Mouse (Mus musculus) MEL (cell line): ENCODE data around the gene Gm28557. TPM values are rescaled to one million over a fixed set of nuclear protein-coding genes. Genes with fewer than 3 reads are reported as not detected.

Source experiments
- DNase-seq: peaks from one replicate; pipeline ENCODE4 v3.0.0; 2011; ENCODE audit warnings: low read depth, low spot score
- H3K27ac ChIP-seq: 2 replicates; pipeline ENCODE4 v1.5.1; 2012; ENCODE audit warnings: low read depth, mild to moderate bottlenecking, control low read depth, low read length, moderate library complexity; ENCODE audit not compliant: control insufficient read depth
- H3K27me3 ChIP-seq, 2 experiments: fragments of 150-350 bp in 1 of 2; sonication (generic) in 1 of 2; 2 replicates each; pipeline ENCODE4 v1.6.1; 2012; ENCODE audit warnings: low read length in 2 of 2, mild to moderate bottlenecking in 2 of 2, improper control_type of control experiment in 1 of 2, moderate library complexity in 1 of 2; ENCODE audit not compliant: insufficient read depth in 2 of 2, control insufficient read depth in 1 of 2
- H3K36me3 ChIP-seq, 2 experiments: 2 replicates each; pipeline ENCODE4 v1.6.1; 2012 to 2014; ENCODE audit warnings: low read length in 2 of 2, improper control_type of control experiment in 1 of 2, inconsistent platforms in 1 of 2, mild to moderate bottlenecking in 1 of 2; ENCODE audit not compliant: insufficient read depth in 2 of 2, control insufficient read depth in 1 of 2
- H3K4me1 ChIP-seq, 2 experiments: fragments of 150-350 bp in 1 of 2; sonication (generic) in 1 of 2; 2 replicates each; pipeline ENCODE4 v1.6.1; 2012; ENCODE audit warnings: low read length in 2 of 2, improper control_type of control experiment in 1 of 2, mild to moderate bottlenecking in 1 of 2; ENCODE audit not compliant: insufficient read depth in 2 of 2, control insufficient read depth in 1 of 2
- H3K4me3 ChIP-seq, 2 experiments: fragments of 150-350 bp in 1 of 2; sonication (generic) in 1 of 2; 2 replicates each; pipeline ENCODE4 v1.5.1; 2012; ENCODE audit warnings: low read depth in 2 of 2, low read length in 2 of 2, mild to moderate bottlenecking in 2 of 2, moderate library complexity in 2 of 2, control low read depth in 1 of 2, improper control_type of control experiment in 1 of 2; ENCODE audit not compliant: control insufficient read depth in 1 of 2, insufficient read depth in 1 of 2
- H3K79me2 ChIP-seq: 2 replicates; pipeline ENCODE4 v1.6.1; 2012; ENCODE audit warnings: mild to moderate bottlenecking, low read length, moderate library complexity; ENCODE audit not compliant: control insufficient read depth, poor library complexity, insufficient read depth
- H3K9ac ChIP-seq: 2 replicates; pipeline ENCODE4 v1.6.1; 2012; ENCODE audit warnings: low read depth, mild to moderate bottlenecking, control low read depth, low read length, moderate library complexity; ENCODE audit not compliant: control insufficient read depth, poor library complexity, severe bottlenecking
- H3K9me3 ChIP-seq: fragments of 150-350 bp; sonication (generic); replicated peaks from 2 replicates; pipeline ENCODE4 v1.6.1; 2012; ENCODE audit warnings: mild to moderate bottlenecking, low read length, improper control_type of control experiment, moderate library complexity; ENCODE audit not compliant: insufficient read depth
- BHLHE40 ChIP-seq: IDR thresholded peaks from 2 replicates; pipeline ENCODE4 v1.6.1; 2012; ENCODE audit warnings: low read depth, mild to moderate bottlenecking, inconsistent platforms, low read length, improper control_type of control experiment, borderline replicate concordance
- CHD1 ChIP-seq: IDR thresholded peaks from 2 replicates; pipeline ENCODE4 v1.6.1; 2012; ENCODE audit warnings: low read depth, mild to moderate bottlenecking, inconsistent platforms, low read length, improper control_type of control experiment
- CHD2 ChIP-seq: IDR thresholded peaks from 2 replicates; pipeline ENCODE4 v1.6.1; 2011; ENCODE audit warnings: low read length, improper control_type of control experiment
- CTCF ChIP-seq, 3 experiments: IDR thresholded peaks in 2 of 3; conservative IDR thresholded peaks in 1 of 3; 2 replicates each; pipeline ENCODE4 v1.5.1; 2011 to 2012; ENCODE audit warnings: low read length in 3 of 3, low read depth in 2 of 3, mild to moderate bottlenecking in 2 of 3, improper control_type of control experiment in 1 of 3, inconsistent platforms in 1 of 3, mixed read lengths in 1 of 3, moderate library complexity in 1 of 3; ENCODE audit not compliant: control insufficient read depth in 1 of 3, insufficient read depth in 1 of 3, poor library complexity in 1 of 3, severe bottlenecking in 1 of 3
- ELF1 ChIP-seq: IDR thresholded peaks from 2 replicates; pipeline ENCODE4 v1.6.1; 2014; ENCODE audit warnings: low read depth, mild to moderate bottlenecking, inconsistent platforms, low read length, improper control_type of control experiment, moderate library complexity
- GATA1 ChIP-seq: IDR thresholded peaks from 2 replicates; pipeline ENCODE4 v1.6.1; 2011; ENCODE audit warnings: low read depth, low read length, improper control_type of control experiment
- HCFC1 ChIP-seq: IDR thresholded peaks from 2 replicates; pipeline ENCODE4 v1.6.1; 2012; ENCODE audit warnings: low read depth, mild to moderate bottlenecking, inconsistent platforms, low read length, improper control_type of control experiment, moderate library complexity
- JUND ChIP-seq: IDR thresholded peaks from 2 replicates; pipeline ENCODE4 v1.6.1; 2011; ENCODE audit warnings: low read depth, mild to moderate bottlenecking, improper control_type of control experiment, low read length
- MAX ChIP-seq: IDR thresholded peaks from 2 replicates; pipeline ENCODE4 v1.6.1; 2011; ENCODE audit warnings: low read length, improper control_type of control experiment
- MYB ChIP-seq: IDR thresholded peaks from 2 replicates; pipeline ENCODE4 v1.6.1; 2011; ENCODE audit warnings: mild to moderate bottlenecking, low read depth, low read length, improper control_type of control experiment
- NELFE ChIP-seq: IDR thresholded peaks from 2 replicates; pipeline ENCODE4 v1.6.1; 2011; ENCODE audit warnings: low read depth, low read length, improper control_type of control experiment
- POLR2AphosphoS5 ChIP-seq: IDR thresholded peaks from 2 replicates; pipeline ENCODE4 v1.6.1; 2012; ENCODE audit warnings: low read depth, borderline replicate concordance, mild to moderate bottlenecking, inconsistent platforms, low read length, moderate library complexity, mixed read lengths
- RAD21 ChIP-seq: IDR thresholded peaks from 2 replicates; pipeline ENCODE4 v1.6.1; 2011; ENCODE audit warnings: mild to moderate bottlenecking, low read depth, low read length, improper control_type of control experiment
- RCOR1 ChIP-seq: IDR thresholded peaks from 2 replicates; pipeline ENCODE4 v1.6.1; 2012; ENCODE audit warnings: low read depth, mild to moderate bottlenecking, inconsistent platforms, low read length, improper control_type of control experiment
- SIN3A ChIP-seq: IDR thresholded peaks from 2 replicates; pipeline ENCODE4 v1.6.1; 2012; ENCODE audit warnings: low read length, improper control_type of control experiment, inconsistent platforms
- TBP ChIP-seq: IDR thresholded peaks from 2 replicates; pipeline ENCODE4 v1.8.0; 2011; ENCODE audit warnings: low read depth, low read length, improper control_type of control experiment
- TCF12 ChIP-seq: IDR thresholded peaks from 2 replicates; pipeline ENCODE4 v1.6.1; 2014; ENCODE audit warnings: low read depth, mild to moderate bottlenecking, inconsistent platforms, low read length, improper control_type of control experiment, moderate library complexity
- ZMIZ1 ChIP-seq: IDR thresholded peaks from 2 replicates; pipeline ENCODE4 v1.6.1; 2012; ENCODE audit warnings: low read depth, mild to moderate bottlenecking, inconsistent platforms, low read length, improper control_type of control experiment, moderate library complexity
- polyA plus RNA-seq, 2 experiments: library from polyadenylated mRNA; stranded (reverse) in 1 of 2; unstranded in 1 of 2; fragments of >175 nt in 1 of 2; fragments of >200 nt in 1 of 2; gene quantifications; 2 replicates each; pipeline versions ENCODE4 v1.2.1 to v1.2.4; 2012; ENCODE audit warnings: low replicate concordance in 2 of 2, low read depth in 1 of 2; ENCODE audit not compliant: insufficient read length in 2 of 2, insufficient read depth in 1 of 2, missing spikeins in 1 of 2
- total RNA-seq: library from RNA; depleted of rRNA; stranded (reverse); fragments of 300-350 nt; gene quantifications from 2 replicates; pipeline ENCODE4 v1.2.3, GENCODE M21; 2012; rRNA removed

The Gm28557 gene
- total and polyA plus RNA-seq, 3 experiments, result 2.1 to 2.9 TPM; not detected in 1

DNA sequence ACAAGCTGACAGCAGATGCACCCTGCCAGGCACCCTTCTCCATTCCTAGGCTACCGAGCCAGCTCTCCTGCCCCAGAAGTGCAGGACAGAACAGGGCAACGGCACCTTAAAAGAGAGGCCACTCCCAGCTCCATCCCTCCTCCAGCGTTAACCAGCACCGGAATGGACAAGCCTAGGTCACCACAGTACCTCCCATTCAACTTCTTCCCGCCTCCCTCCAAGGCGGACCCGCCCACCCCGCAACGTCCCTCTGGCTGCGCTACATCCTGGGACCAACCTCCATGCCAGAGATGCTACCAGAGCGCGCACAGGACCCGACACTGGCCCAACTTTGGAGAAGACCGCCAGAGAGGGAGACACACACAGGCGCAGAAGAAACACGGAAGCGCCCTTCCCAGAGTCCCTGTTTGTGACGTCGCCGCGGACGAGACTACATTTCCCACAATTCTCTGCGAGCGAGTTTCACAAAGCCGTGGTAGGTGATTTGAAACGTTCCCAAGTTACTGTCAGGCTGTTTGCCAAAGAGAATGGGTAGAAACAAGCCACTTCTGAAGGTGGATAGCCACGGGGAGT is 47.5 kb downstream of the Gm28557 start, which contains the start of gene Zfp712 (continued):
- TF ChIP-seq CTCF (IDR thresholded peaks at IDR 0.05 in 2 of 3, conservative IDR thresholded peaks at IDR 0.05 in 1 of 3; ENCODE audit: control insufficient read depth in 1 of 3, insufficient read depth in 1 of 3, low read depth in 2 of 3, low read length in 3 of 3, poor library complexity in 1 of 3, severe bottlenecking in 1 of 3) (no peak; a peak in 1 of 6 replicates), POLR2AphosphoS5 (no peak), SIN3A (peak; percentile 93), MYB (no peak), ZMIZ1 (no peak), RCOR1 (no peak), CHD2 (peak; percentile 42; the same call in 1 of the 2 replicates), NELFE (peak; percentile 37), ELF1 (peak; percentile 93), TBP (no peak), CHD1 (no peak)

DNA sequence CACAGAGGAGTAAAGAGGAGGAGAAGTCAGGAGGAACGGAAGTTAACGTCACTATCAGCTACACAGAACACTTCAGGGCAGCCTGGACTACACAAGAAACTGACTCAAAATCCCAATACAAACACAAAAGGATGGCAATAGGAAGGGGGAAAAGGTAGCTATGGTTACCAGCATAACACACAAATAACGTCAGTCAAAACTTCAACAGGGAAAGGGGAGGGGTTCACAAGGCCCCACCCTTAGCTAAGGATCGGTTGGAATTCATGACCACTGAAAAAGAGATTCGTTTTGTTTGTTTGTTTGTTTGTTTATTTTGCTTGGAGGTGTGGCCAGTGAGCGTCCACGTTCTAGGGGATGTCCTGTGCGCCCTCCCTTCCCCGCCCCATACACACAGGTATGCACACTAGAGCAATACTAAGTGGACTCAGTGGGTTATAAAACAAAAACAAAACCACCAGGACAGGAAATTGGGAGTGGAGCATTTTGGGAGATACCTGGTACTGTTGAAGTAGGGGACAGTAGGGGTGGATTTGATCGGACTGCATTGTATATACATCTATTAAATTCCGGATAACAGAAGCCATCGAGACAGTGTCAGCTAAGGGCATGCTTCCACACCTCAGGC is 48.1 kb downstream of the Gm28557 start:
- H3K27ac ChIP-seq, result peak overlapping the region; percentile 45
- TF ChIP-seq MAX (no peak), TCF12 (no peak), RAD21 (no peak), NELFE (no peak), BHLHE40 (no peak), RCOR1 (no peak), GATA1 (no peak), HCFC1 (no peak), JUND (no peak), ELF1 (no peak)
- DNase-seq, result peak; percentile 26

More for the DNA sequence above, 48.1 kb downstream of the Gm28557 start:
- Histone ChIP-seq H3K36me3 (peaks cover 0 to 3% of the 10 kb centered on the region in 2 experiments; a peak in 1 of 4 replicates), H3K9ac (peak overlapping the region; percentile 78), H3K79me2 (no peaks in the 10 kb centered on the region), H3K4me1 (peaks cover 0 to 5% of the 10 kb centered on the region in 2 experiments; a peak in 1 of 4 replicates), H3K27me3 (no peaks in the 10 kb centered on the region), H3K4me3 (peak overlapping the region; percentile 84 to 99), H3K9me3 (no peaks in the 10 kb centered on the region)

Other genes starting within 250 kb of the Gm28557 start
- 0.42 and 0.58 TPM in 2 replicates for gene Gm10767, start 203.7 kb downstream of the Gm28557 start, total RNA-seq
- gene Gm10767, start 203.7 kb downstream of the Gm28557 start, polyA plus RNA-seq, result 1 to 10 TPM in 1 of 2 experiments, not detected in 1; 1.2 TPM
- gene Zfp712, start 47.4 kb downstream of the Gm28557 start, total RNA-seq, result 0.69 and 0.85 TPM in 2 replicates
- under 1 TPM in 1 of 2 experiments, not detected in 1; 0.47 TPM for gene Zfp712, start 47.4 kb downstream of the Gm28557 start, polyA plus RNA-seq
- 0.81 and 1.0 TPM in 2 replicates for gene Zfp708, start 10.6 kb downstream of the Gm28557 start, total RNA-seq
- under 1 TPM in 1 of 2 experiments, not detected in 1; 0.39 TPM for gene Zfp708, start 10.6 kb downstream of the Gm28557 start, polyA plus RNA-seq
- 0.19 and 0.26 TPM in 2 replicates for gene Rslcan18, start 7.7 kb upstream of the Gm28557 start, total RNA-seq
- under 1 TPM in 1 of 2 experiments, not detected in 1; 0.11 TPM for gene Rslcan18, start 7.7 kb upstream of the Gm28557 start, polyA plus RNA-seq
- 1.5 and 2.3 TPM in 2 replicates for gene Zfp759, start 13.1 kb upstream of the Gm28557 start, total RNA-seq
- 1 to 10 TPM in 1 of 2 experiments, not detected in 1; 1.5 TPM for gene Zfp759, start 13.1 kb upstream of the Gm28557 start, polyA plus RNA-seq
- gene Rsl1, start 64.6 kb upstream of the Gm28557 start, total RNA-seq, result 0.12 TPM in 1 of 2 replicates, not detected in the other
- gene Rsl1, start 64.6 kb upstream of the Gm28557 start, polyA plus RNA-seq, result not detected
- gene Zfp455, start 85.9 kb upstream of the Gm28557 start, total RNA-seq, result 0.29 and 0.46 TPM in 2 replicates
- under 1 TPM in 1 of 2 experiments, not detected in 1; 0.38 TPM for gene Zfp455, start 85.9 kb upstream of the Gm28557 start, polyA plus RNA-seq
- 1.4 and 1.6 TPM in 2 replicates for gene Zfp458, start 169.9 kb upstream of the Gm28557 start, total RNA-seq
- 1 to 10 TPM in 1 of 2 experiments, not detected in 1; 1.3 TPM for gene Zfp458, start 169.9 kb upstream of the Gm28557 start, polyA plus RNA-seq
- 1.1 and 1.7 TPM in 2 replicates for gene Zfp457, start 197.9 kb upstream of the Gm28557 start, total RNA-seq
- 1 to 10 TPM in 1 of 2 experiments, not detected in 1; 1.4 TPM for gene Zfp457, start 197.9 kb upstream of the Gm28557 start, polyA plus RNA-seq
- 3.2 and 3.9 TPM in 2 replicates for gene Zfp595, start 224.0 kb upstream of the Gm28557 start, total RNA-seq
- 1 to 10 TPM in 1 of 2 experiments, not detected in 1; 2.6 TPM for gene Zfp595, start 224.0 kb upstream of the Gm28557 start, polyA plus RNA-seq